Mouse (Mus musculus): ENCODE data around the gene Elobl.

GRCm38 (mm10) chr11:88998974-88999722 lies 32.4 kb upstream of the Elobl start, which contains the start of gene Trim25:
- TF ChIP-seq POLR2A (IDR thresholded peaks at IDR 0.05; ENCODE audit: insufficient read length, low read depth) (peak; percentile 90), MAX (IDR thresholded peaks at IDR 0.05; ENCODE audit: low read depth) (no peak)
